Mouse (Mus musculus): ENCODE data around the gene Cmya5.
"Not testable (repeated sequence)": the region's sequence is repeated elsewhere in the genome, so short reads cannot be mapped to it uniquely, and the experiment has no call there.

The Cmya5 gene

DNA sequence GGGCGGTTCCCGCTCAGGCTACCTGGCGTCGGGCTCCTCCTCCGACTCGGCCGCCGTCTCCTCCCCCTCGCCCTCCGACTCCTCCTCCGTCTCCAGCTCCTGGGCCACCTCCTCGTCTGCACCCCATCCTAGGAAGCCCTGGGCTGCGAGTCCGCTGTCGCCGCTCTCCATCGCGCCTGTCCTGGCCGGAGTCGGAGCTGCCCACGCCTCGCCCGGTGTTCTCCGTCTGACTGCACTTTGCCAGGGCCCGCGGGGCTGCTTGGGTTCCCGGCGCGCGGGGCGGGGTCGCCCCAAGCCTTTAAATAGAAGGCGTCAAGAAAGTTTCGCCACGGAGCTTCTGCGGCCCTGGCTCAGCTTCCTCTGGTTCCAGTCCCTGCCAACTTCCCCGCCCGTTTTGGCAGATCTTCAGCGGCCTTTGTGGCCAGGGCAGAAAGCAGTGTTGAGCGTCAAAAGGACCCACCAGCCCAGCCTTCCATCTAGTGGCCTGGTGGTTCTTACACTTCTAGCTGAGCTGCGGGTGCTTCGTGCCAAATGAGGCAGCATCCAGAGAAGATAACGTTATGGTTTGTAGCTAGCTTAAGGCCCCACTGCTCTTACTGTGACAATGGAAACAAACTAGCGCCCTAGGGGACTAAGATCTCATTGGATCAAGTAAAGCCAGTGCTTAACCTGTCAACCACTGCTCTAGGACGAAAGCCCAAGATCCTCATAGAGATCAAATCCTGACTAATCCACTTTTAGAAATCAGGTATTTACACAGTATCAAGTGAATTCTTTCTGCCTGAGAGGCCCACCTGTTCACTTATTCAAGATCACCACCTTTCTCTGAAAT is at the start of gene Cmya5:
TSS of gene Cmya5 (minus strand) at position 389 of the 832 bp plus-strand sequence.
- DNase-seq (ENCODE audit: low read depth, low spot score) = peak; percentile 6

GRCm38 (mm10) chr13:93192646-93193026 is 48.1 kb upstream of the Cmya5 start:
- no peak for DNase-seq (ENCODE audit: low read depth, low spot score)

GRCm38 (mm10) chr13:93191831-93192645 is 47.5 kb upstream of the Cmya5 start, which contains the start of gene Tent2:
Gene Tent2, minus strand, starts transcription at chr13:93192385.
- DNase-seq (ENCODE audit: low read depth, low spot score) = peak; percentile 97

- DNase-seq (ENCODE audit: low read depth, low spot score) = peak; percentile 34
Observed at GRCm38 (mm10) chr13:93189416-93189815, 44.9 kb upstream of the Cmya5 start.

GRCm38 (mm10) chr13:93188738-93189137 is 44.2 kb upstream of the Cmya5 start:
- DNase-seq (ENCODE audit: low read depth, low spot score) = no peak

GRCm38 (mm10) chr13:93187792-93188191 is 43.3 kb upstream of the Cmya5 start:
- DNase-seq (ENCODE audit: low read depth, low spot score) = not testable (repeated sequence)

DNA sequence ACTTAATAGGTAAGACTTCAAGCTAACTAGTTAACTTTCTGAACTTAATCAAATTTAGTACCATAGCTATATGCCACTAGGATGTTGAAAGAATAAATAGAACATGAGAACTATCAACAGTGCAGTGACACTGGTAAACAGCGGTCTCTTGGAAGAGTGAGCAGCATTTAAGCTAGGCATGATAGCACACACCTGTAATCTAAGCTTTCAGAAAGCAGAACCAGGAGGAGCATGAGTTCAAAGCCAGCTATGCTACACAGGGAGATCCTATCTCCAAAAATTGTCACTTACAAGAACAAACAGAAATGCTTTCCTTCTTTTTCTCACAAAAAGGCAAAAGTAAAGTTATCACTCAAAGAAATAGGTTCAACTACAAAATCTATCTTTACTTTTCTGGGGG is 35.8 kb upstream of the Cmya5 start:
- DNase-seq (ENCODE audit: low read depth, low spot score) = no peak

GRCm38 (mm10) chr13:93179522-93179921 is 35.0 kb upstream of the Cmya5 start:
- no peak for DNase-seq (ENCODE audit: low read depth, low spot score)

- no peak for DNase-seq (ENCODE audit: low read depth, low spot score)
Observed at GRCm38 (mm10) chr13:93177571-93177970, 33.0 kb upstream of the Cmya5 start.

DNA sequence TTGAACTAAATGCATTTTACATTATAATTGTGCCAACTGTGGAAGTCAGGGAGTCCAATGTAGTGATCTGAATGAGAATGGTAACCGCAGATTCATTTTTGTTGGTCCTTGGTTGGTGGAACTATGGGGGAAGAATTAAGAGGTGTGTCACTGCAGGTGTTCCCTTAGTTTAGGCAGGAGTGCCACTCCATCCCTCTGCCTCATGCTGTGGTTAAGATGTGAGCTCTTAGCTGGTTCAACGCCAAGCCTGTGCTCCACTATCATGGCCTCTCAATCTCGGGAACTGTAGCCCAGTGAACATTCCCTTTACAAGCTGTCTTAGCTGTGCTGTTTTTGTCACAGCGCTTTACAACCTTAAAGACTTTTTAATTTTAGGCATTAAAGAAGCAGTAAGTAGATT is 18.8 kb upstream of the Cmya5 start:
- peak; percentile 36 for DNase-seq (ENCODE audit: low read depth, low spot score)

DNA sequence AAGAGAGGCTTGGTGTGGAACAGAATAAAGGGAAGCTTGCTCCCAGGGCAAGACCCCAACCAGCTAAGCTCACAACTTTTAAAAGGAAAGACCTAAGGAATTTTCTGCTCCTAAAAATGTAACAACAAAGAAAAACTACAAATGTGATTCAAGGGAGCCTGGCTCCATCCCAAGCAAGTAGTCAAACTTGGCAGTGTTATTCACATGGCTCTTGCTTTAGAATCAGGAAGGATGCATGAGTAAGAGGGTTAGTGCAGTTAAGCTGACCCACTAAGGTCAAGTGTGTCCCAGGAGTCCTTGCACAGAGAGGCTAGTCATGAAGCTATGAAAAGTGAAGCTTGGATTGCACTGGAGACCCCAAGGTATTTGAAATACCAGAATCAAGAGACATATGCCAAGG is 17.9 kb upstream of the Cmya5 start:
- peak; percentile 78 for DNase-seq (ENCODE audit: low read depth, low spot score)

DNA sequence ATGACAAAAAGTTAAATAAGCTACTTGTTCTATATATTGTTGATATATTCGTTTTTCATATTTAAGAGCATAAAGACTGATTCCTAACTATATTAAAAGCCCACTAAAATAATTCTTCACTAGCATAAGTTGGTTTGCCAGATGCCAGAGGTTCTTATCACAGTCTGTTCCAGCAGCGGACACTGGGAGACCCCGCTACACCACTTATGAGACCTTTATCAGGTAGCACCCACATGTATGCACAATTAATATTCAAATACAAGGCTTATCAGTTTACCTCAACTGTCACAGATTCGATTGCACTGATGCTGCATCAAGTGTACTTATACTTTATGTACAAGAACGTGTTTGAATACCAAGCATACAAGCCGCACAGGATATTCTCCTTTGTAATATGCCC is 13.7 kb upstream of the Cmya5 start:
- no peak for DNase-seq (ENCODE audit: low read depth, low spot score)

DNA sequence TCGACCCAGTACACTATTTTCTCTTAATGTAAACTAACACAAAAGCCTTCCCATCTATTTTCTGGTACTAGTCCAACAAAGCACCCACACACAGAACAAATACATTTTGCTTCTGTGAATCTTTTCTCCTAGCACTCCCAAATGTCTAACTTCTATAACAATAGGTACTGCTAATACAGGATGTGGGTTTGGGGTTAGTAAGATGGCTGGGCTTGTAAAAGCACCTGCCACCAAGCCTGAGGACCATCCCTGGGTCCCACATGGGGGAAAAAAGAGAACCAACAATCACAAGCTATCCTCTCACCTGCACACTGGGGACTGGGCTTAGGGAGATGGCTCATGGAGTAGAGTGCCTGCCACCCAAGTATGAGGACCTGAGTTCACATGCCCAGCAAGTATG is 8.8 kb upstream of the Cmya5 start:
- DNase-seq (ENCODE audit: low read depth, low spot score) = no peak

DNA sequence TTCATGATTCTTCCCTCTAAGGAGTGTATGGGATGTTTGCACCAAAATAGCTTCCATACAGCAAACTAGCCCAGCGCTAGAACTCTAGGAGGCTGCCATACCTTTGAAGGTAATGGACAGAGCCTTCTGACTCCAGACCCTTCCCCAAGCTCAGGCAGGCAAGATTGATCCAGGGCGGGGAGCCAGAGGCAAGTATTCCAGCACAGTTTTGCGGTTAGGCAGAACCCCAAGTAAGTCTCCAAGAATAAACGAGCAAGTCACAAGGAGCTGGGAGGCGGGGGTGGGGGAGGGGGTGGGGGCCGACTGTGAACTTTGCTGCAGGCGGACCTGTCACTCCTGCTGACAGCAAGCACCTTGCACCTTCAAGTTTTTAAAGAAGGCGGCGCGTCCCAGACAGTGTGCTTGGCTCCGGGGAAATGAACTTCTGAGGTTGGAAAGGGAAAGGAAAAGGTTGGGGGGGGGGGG is 673 bp downstream of the Cmya5 start:
- DNase-seq (ENCODE audit: low read depth, low spot score) = no peak

DNA sequence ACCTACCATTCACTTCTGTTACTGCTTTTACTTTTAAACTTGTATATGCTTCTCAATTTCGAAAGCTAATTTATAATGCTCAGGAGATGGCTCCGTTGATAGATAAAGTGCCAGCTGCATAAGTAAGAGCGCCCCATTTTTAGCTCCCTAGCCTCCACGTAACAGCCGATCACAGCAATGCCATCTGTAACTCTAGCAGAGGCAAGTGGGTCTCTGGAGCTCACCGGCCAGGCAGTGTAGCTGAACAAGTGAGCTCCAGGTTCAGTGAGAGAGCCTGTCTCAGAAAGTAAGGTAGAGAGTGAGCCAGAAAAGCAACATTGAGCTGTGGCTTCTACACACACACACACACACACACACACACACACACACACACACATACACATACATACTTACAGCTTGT is 3.3 kb downstream of the Cmya5 start:
- DNase-seq (ENCODE audit: low read depth, low spot score) = no peak

- DNase-seq (ENCODE audit: low read depth, low spot score) = no peak
Observed at GRCm38 (mm10) chr13:93138059-93138458, 6.5 kb downstream of the Cmya5 start.

DNA sequence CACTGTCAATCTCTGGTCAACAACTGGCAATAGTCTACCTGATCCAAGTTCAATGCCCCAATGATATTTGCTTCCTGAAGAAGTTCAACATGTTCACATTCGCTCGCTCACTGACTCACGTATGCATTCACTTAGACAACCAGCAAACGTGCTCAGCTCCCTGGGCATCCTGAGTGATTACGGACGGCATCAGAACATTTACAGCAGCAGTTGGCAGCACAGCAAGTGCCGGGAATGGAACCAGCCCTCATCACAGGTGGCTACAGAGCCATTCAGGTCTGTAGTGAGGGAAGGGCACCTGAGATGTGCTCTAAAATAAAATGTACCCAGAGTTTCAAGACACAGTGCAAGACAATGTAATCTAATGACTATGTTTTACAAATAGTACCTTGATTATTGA is 7.4 kb downstream of the Cmya5 start:
- no peak for DNase-seq (ENCODE audit: low read depth, low spot score)

DNA sequence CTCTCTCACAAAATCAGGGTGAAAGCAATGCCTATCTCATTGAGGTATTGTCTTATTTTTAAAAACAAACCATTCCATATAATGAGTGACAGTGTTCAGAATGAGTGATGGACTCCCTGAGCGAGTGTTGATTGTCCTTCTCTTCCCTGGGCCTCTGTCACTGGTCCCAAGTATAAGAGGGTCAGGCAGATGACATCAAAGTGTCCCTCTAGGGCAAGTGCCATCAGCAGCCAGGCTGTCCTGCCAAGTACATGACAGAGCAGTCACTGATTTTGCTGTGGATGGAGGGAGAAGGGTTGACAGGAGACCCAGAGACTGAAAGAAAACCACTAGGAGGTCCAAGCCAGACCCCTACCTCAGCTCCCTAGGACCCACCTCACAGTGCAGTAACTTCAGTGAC is 8.3 kb downstream of the Cmya5 start:
- DNase-seq (ENCODE audit: low read depth, low spot score) = no peak

- no peak for DNase-seq (ENCODE audit: low read depth, low spot score)
Observed at GRCm38 (mm10) chr13:93135501-93135900, 9.0 kb downstream of the Cmya5 start.

- no peak for DNase-seq (ENCODE audit: low read depth, low spot score)
Observed at GRCm38 (mm10) chr13:93130674-93131073, 13.8 kb downstream of the Cmya5 start.

DNA sequence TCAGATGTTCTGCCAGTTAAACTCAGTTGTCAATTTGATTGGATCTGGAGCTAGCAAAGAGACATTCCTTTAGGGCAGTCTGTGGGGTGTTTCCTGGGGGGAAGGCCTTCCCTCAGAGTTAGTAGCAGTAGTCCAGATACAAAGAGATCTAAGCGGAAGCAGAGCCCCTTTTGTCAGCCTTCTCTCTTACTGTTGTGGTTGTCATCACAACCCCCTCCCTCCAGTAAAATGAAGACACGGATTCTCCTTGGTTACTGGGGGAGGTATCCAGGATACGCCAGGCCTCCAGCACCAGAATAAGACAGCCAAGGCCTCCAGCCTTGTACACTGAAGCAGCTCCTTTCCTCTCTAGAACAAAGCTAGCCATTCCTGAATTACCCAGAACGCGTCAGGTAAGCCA is 15.6 kb downstream of the Cmya5 start:
- no peak for DNase-seq (ENCODE audit: low read depth, low spot score)

GRCm38 (mm10) chr13:93128111-93128860 is 16.2 kb downstream of the Cmya5 start:
- DNase-seq (ENCODE audit: low read depth, low spot score) = no peak
